Mouse (Mus musculus): Measurements from ENCODE around the gene Ccdc162. TPM values are rescaled to one million over a fixed set of nuclear protein-coding genes. Genes with fewer than 3 reads are reported as not detected.

Ccdc162 gene
- polyA plus RNA-seq, 1 experiment from 2014 or later = 2.2 TPM

- no peaks in the 10 kb centered on the region for H3K4me1 ChIP-seq (ENCODE audit: insufficient read depth, low read depth, low read length)
- no peak overlapping the region for H3K27ac ChIP-seq (ENCODE audit: low read length)
- no peaks in the 10 kb centered on the region for H3K27me3 ChIP-seq (replicated peaks; ENCODE audit: insufficient read depth, low read length)
- H3K4me3 ChIP-seq (ENCODE audit: low read depth, low read length) = no peak overlapping the region
- TF ChIP-seq EP300 (IDR thresholded peaks at IDR 0.05) (no peak), CTCF (IDR thresholded peaks at IDR 0.05) (no peak)
- no peak for ATAC-seq
- 59% methylated on average over 8 of the region's 8 CpGs for WGBS
- H3K4me2 ChIP-seq (replicated peaks; ENCODE audit: low read depth, low read length) = no peak overlapping the region
- no peaks in the 10 kb centered on the region for H3K36me3 ChIP-seq (ENCODE audit: insufficient read depth, low read length)
- no peak overlapping the region for H3K9ac ChIP-seq (replicated peaks; ENCODE audit: low read depth)
- no peaks in the 10 kb centered on the region for H3K9me3 ChIP-seq (ENCODE audit: low read length)
- no peak for DNase-seq (ENCODE audit: low spot score)
These were observed 5.7 kb downstream of the Ccdc162 start for GRCm38 (mm10) chr10:41710773-41711172.

DNA sequence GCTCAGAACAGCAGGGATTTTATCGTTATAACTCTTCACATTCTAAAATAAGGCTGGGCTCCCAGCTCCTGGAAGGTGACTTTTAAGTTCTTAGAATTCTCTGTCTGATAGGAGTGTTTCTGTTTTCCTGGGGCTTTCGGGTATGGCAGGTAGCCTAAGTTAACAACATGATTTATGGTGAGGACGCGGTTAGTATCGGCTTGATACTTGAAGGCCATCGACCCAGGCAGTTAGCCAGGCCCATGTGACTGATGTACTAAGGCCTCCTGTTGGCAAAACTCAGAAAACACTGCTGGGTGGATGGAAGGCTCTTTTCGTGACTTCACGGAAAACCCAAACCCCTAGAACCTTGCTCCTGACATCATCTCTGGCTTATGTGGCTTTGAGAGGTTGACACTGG lies 7.1 kb downstream of the Ccdc162 start:
- H3K4me1 ChIP-seq (ENCODE audit: insufficient read depth, low read depth, low read length) = no peaks in the 10 kb centered on the region
- no peaks in the 10 kb centered on the region for H3K27me3 ChIP-seq (replicated peaks; ENCODE audit: insufficient read depth, low read length)
- no peak for TF ChIP-seq CTCF (IDR thresholded peaks at IDR 0.05)
- TF ChIP-seq EP300 (IDR thresholded peaks at IDR 0.05) = no peak
- no peaks in the 10 kb centered on the region for H3K36me3 ChIP-seq (ENCODE audit: insufficient read depth, low read length)
- WGBS = 76% methylated on average over 8 of the region's 8 CpGs
- no peaks in the 10 kb centered on the region for H3K9me3 ChIP-seq (ENCODE audit: low read length)
- H3K9ac ChIP-seq (replicated peaks; ENCODE audit: low read depth) = no peak overlapping the region
- no peak overlapping the region for H3K27ac ChIP-seq (ENCODE audit: low read length)
- DNase-seq (ENCODE audit: low spot score) (no peak), ATAC-seq (no peak)
- H3K4me2 ChIP-seq (replicated peaks; ENCODE audit: low read depth, low read length) = no peak overlapping the region
- no peak overlapping the region for H3K4me3 ChIP-seq (ENCODE audit: low read depth, low read length)

- H3K4me2 ChIP-seq (replicated peaks; ENCODE audit: low read depth, low read length) = no peak overlapping the region
These were observed 16.8 kb downstream of the Ccdc162 start for GRCm38 (mm10) chr10:41699669-41700068.

GRCm38 (mm10) chr10:41697040-41697439 lies 19.4 kb downstream of the Ccdc162 start:
- 44% methylated on average over 11 of the region's 11 CpGs for WGBS

More at GRCm38 (mm10) chr10:41699669-41700068, 16.8 kb downstream of the Ccdc162 start:
- WGBS = 73% methylated on average over 5 of the region's 5 CpGs
- Histone ChIP-seq H3K27ac (ENCODE audit: low read length) (no peak overlapping the region), H3K9ac (replicated peaks; ENCODE audit: low read depth) (no peak overlapping the region), H3K27me3 (replicated peaks; ENCODE audit: insufficient read depth, low read length) (no peaks in the 10 kb centered on the region), H3K4me3 (ENCODE audit: low read depth, low read length) (no peak overlapping the region), H3K9me3 (ENCODE audit: low read length) (no peaks in the 10 kb centered on the region), H3K4me1 (ENCODE audit: insufficient read depth, low read depth, low read length) (no peaks in the 10 kb centered on the region), H3K36me3 (ENCODE audit: insufficient read depth, low read length) (no peaks in the 10 kb centered on the region)
- DNase-seq (ENCODE audit: low spot score) (no peak), ATAC-seq (no peak)
- no peak for TF ChIP-seq CTCF (IDR thresholded peaks at IDR 0.05)
- TF ChIP-seq EP300 (IDR thresholded peaks at IDR 0.05) = no peak

GRCm38 (mm10) chr10:41690978-41691377 lies 25.5 kb downstream of the Ccdc162 start:
- no peaks in the 10 kb centered on the region for H3K4me1 ChIP-seq (ENCODE audit: insufficient read depth, low read depth, low read length)
- no peak for ATAC-seq
- 74% methylated on average over 4 of the region's 4 CpGs for WGBS

More at GRCm38 (mm10) chr10:41697040-41697439, 19.4 kb downstream of the Ccdc162 start:
- H3K27ac ChIP-seq (ENCODE audit: low read length) = no peak overlapping the region
- H3K4me1 ChIP-seq (ENCODE audit: insufficient read depth, low read depth, low read length) = no peaks in the 10 kb centered on the region
- no peaks in the 10 kb centered on the region for H3K36me3 ChIP-seq (ENCODE audit: insufficient read depth, low read length)
- DNase-seq (ENCODE audit: low spot score) (peak; percentile 37), ATAC-seq (peak; percentile 43; the same call in 1 of the 2 replicates)
- no peak overlapping the region for H3K4me2 ChIP-seq (replicated peaks; ENCODE audit: low read depth, low read length)
- no peak overlapping the region for H3K4me3 ChIP-seq (ENCODE audit: low read depth, low read length)
- H3K9me3 ChIP-seq (ENCODE audit: low read length) = no peaks in the 10 kb centered on the region
- no peaks in the 10 kb centered on the region for H3K27me3 ChIP-seq (replicated peaks; ENCODE audit: insufficient read depth, low read length)
- H3K9ac ChIP-seq (replicated peaks; ENCODE audit: low read depth) = no peak overlapping the region
- TF ChIP-seq EP300 (IDR thresholded peaks at IDR 0.05) (no peak), CTCF (IDR thresholded peaks at IDR 0.05) (no peak)

DNA sequence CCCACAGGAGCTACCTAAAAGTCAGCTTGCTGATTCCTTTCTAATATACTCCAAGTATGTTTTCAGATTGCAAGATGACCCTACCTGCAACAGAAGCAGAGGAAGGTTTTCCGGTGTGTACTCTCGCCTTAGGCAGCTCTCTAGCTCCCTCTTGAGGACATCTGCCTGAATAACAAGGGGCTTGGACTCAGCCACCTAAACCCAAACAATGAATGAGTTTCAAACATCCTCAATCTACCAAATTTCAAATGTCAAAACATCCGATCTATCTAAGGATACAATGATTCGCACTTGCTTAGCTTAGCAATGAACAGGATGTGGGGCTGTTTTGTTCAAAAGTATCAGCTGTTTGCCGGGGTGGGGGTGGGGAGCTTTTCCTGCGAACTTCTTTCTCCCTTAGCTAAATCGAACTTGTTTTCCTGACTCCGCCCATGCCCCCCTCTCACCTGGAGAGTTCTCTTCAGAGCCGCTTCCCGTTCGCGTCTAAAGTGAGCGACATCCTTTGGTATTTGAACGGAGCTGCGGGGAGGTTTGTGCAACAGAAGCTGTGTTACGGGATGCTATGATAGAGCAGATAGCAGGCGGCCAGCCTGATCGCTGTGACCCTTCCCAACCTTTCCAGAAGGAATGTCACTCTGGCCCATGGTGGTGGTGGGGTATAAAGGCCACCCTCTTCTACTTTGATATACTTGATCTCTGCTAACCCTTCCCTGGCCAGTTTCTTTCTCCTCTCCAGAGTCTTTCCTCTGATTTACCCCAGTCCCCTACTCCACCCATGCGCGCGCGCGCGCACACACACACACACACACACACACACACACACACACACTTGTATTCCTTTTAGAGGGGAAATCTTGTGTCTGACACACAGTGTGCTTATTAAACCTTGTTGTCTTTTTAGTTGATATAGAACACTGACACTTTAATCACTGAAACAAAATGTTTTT lies 26.2 kb downstream of the Ccdc162 start:
- DNase-seq (ENCODE audit: low spot score) (peak; percentile 80), ATAC-seq (no peak)
- no peak for TF ChIP-seq EP300 (IDR thresholded peaks at IDR 0.05)
- peak; percentile 92 for TF ChIP-seq CTCF (IDR thresholded peaks at IDR 0.05)
- WGBS = 22% methylated on average over 24 of the region's 24 CpGs
- Histone ChIP-seq H3K36me3 (ENCODE audit: insufficient read depth, low read length) (no peaks in the 10 kb centered on the region), H3K9me3 (ENCODE audit: low read length) (no peaks in the 10 kb centered on the region), H3K4me2 (replicated peaks; ENCODE audit: low read depth, low read length) (peak overlapping the region; percentile 57), H3K27ac (ENCODE audit: low read length) (no peak overlapping the region), H3K4me1 (ENCODE audit: insufficient read depth, low read depth, low read length) (no peaks in the 10 kb centered on the region), H3K9ac (replicated peaks; ENCODE audit: low read depth) (no peak overlapping the region), H3K27me3 (replicated peaks; ENCODE audit: insufficient read depth, low read length) (no peaks in the 10 kb centered on the region), H3K4me3 (ENCODE audit: low read depth, low read length) (peak overlapping the region; percentile 31)

More at GRCm38 (mm10) chr10:41690978-41691377, 25.5 kb downstream of the Ccdc162 start:
- no peaks in the 10 kb centered on the region for H3K27me3 ChIP-seq (replicated peaks; ENCODE audit: insufficient read depth, low read length)
- H3K36me3 ChIP-seq (ENCODE audit: insufficient read depth, low read length) = no peaks in the 10 kb centered on the region
- H3K27ac ChIP-seq (ENCODE audit: low read length) = no peak overlapping the region
- TF ChIP-seq EP300 (IDR thresholded peaks at IDR 0.05) (no peak), CTCF (IDR thresholded peaks at IDR 0.05) (peak; percentile 21; the same call in 1 of the 2 replicates)
- no peak for DNase-seq (ENCODE audit: low spot score)
- no peaks in the 10 kb centered on the region for H3K9me3 ChIP-seq (ENCODE audit: low read length)
- no peak overlapping the region for H3K9ac ChIP-seq (replicated peaks; ENCODE audit: low read depth)
- H3K4me3 ChIP-seq (ENCODE audit: low read depth, low read length) = no peak overlapping the region
- no peak overlapping the region for H3K4me2 ChIP-seq (replicated peaks; ENCODE audit: low read depth, low read length)

Measured in lung, postnatal 0 days (tissue).